Mouse (Mus musculus) limb, embryonic 12.5 days (tissue): ENCODE data around the gene Eif2s1. TPM values are rescaled to one million over a fixed set of nuclear protein-coding genes. Genes with fewer than 3 reads are reported as not detected.

Source experiments
- ATAC-seq: fragments of 200-750 bp; cut with Nextera tagmentation; 2 replicates; pipeline ENCODE4 v1.8.0; 2017; ENCODE audit warnings: low read depth, moderate TSS enrichment; ENCODE audit not compliant: insufficient number of reproducible peaks, insufficient read depth, low FRiP score, low TSS enrichment
- H3K27ac ChIP-seq: fragments of 300-500 bp; sonication (generic); 2 replicates; pipeline ENCODE4 v1.5.1; 2016; ENCODE audit warnings: mild to moderate bottlenecking, moderate library complexity
- H3K27me3 ChIP-seq: fragments of 300-500 bp; sonication (generic); 2 replicates; pipeline ENCODE4 v1.6.1; 2016; ENCODE audit warnings: mild to moderate bottlenecking, moderate library complexity
- H3K36me3 ChIP-seq: fragments of 300-500 bp; sonication (generic); 2 replicates; pipeline ENCODE4 v1.6.1; 2016; ENCODE audit warnings: mild to moderate bottlenecking, moderate library complexity
- H3K4me1 ChIP-seq: fragments of 300-500 bp; sonication (generic); replicated peaks from 2 replicates; pipeline ENCODE4 v1.6.1; 2016
- H3K4me2 ChIP-seq: fragments of 300-500 bp; sonication (generic); 2 replicates; pipeline ENCODE4 v1.6.1; 2016; ENCODE audit warnings: mild to moderate bottlenecking, moderate library complexity
- H3K4me3 ChIP-seq: fragments of 300-500 bp; sonication (generic); replicated peaks from 2 replicates; pipeline ENCODE4 v1.5.1; 2016; ENCODE audit warnings: mild to moderate bottlenecking
- H3K9ac ChIP-seq: fragments of 300-500 bp; sonication (generic); replicated peaks from 2 replicates; pipeline ENCODE4 v1.6.1; 2016; ENCODE audit warnings: mild to moderate bottlenecking, moderate library complexity
- H3K9me3 ChIP-seq: fragments of 300-500 bp; sonication (generic); 2 replicates; pipeline ENCODE4 v1.6.1; 2016; ENCODE audit warnings: mild to moderate bottlenecking, moderate library complexity
- WGBS: fragments of 180-500 bp; shearing (Covaris S2); methylation state at CpG from one replicate; pipeline ENCODE4 v1.1.7; 2016; 5-methylcytosine and 5-hydroxymethylcytosine counted together
- polyA plus RNA-seq: library from polyadenylated mRNA; unstranded; fragments of >200 nt; fragmentation: Nextera tagmentation; extraction: Ambion mirVana; gene quantifications from 2 replicates; pipeline ENCODE4 v1.2.1, GENCODE M21; 2016

The Eif2s1 gene
- polyA plus RNA-seq, 1 experiment from 2014 or later = 213 TPM

DNA sequence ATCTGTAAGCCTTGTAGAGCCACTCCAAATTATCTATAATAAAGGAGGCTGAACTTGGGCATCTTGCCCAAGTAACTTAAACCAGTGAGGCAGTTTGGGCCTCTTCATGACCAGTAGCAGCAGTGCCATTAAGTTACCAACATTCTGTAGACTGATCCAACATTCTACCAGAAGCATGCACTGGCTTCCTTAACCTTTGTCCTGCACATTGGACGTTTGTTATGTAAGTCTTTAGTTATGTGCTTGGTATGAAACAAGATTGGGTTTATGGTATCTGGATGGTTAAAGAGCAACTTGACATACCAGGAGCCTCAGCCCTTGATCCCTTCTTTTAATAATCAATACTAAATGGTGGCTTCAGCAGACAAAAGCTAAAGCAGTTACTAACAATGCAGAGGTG is 28.4 kb downstream of the Eif2s1 start:
- Histone ChIP-seq H3K9ac (no peak overlapping the region), H3K27ac (no peak overlapping the region), H3K4me1 (no peaks in the 10 kb centered on the region), H3K36me3 (peaks cover 35% of the 10 kb centered on the region), H3K4me3 (no peak overlapping the region), H3K9me3 (peaks cover 5% of the 10 kb centered on the region), H3K27me3 (no peaks in the 10 kb centered on the region), H3K4me2 (no peak overlapping the region)
- no peak for ATAC-seq
- 76% methylated on average over 1 of the region's 1 CpGs for WGBS

DNA sequence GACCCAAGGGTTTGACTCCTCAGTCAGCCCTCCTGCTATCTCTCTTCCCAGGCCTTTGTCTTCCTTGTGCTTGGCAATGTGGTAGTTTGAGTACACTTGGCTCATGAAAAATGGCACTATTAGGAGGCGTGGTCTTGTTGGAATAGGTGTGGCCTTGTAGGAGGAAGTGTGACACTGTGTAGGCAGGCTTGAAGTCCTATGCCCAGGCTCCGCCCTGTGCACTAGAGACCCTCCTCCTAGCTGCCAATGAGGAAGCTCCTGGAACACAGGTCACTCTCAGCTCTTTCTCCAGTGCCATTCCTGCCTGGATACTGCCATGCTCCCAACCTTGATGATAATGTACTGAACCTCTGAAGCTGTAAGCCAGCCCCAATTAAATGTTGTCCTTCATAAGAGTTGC is 29.5 kb downstream of the Eif2s1 start:
- no peak for ATAC-seq
- Histone ChIP-seq H3K9ac (no peak overlapping the region), H3K9me3 (peaks cover 5% of the 10 kb centered on the region), H3K4me3 (no peak overlapping the region), H3K27me3 (no peaks in the 10 kb centered on the region), H3K36me3 (peaks cover 24% of the 10 kb centered on the region), H3K4me2 (no peak overlapping the region), H3K4me1 (no peaks in the 10 kb centered on the region), H3K27ac (no peak overlapping the region)
- WGBS = 89% methylated on average over 2 of the region's 2 CpGs

DNA sequence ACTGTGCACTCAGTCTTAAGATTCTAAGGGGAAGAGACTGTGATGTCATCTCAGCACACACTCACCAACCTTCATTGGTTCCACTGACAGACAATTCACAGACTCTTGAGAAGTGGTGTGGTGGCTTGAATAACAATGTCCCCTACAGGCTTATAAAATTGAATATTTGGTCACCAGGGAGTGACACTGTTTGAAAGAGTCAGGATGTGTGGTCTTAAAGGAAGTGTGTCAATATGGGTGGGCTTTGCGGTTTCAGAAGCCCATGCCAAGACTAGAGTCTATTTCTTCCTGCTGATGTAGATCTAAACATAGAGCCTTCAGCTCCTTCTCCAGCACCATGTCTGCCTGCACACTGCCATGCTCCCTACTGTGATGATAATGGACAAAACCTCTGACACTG is 36.2 kb downstream of the Eif2s1 start:
- WGBS = 88% methylated on average over 1 of the region's 1 CpGs
- Histone ChIP-seq H3K9ac (no peak overlapping the region), H3K4me3 (no peak overlapping the region), H3K4me2 (no peak overlapping the region), H3K36me3 (no peaks in the 10 kb centered on the region), H3K27me3 (no peaks in the 10 kb centered on the region), H3K4me1 (no peaks in the 10 kb centered on the region), H3K9me3 (no peaks in the 10 kb centered on the region), H3K27ac (no peak overlapping the region)
- no peak for ATAC-seq

DNA sequence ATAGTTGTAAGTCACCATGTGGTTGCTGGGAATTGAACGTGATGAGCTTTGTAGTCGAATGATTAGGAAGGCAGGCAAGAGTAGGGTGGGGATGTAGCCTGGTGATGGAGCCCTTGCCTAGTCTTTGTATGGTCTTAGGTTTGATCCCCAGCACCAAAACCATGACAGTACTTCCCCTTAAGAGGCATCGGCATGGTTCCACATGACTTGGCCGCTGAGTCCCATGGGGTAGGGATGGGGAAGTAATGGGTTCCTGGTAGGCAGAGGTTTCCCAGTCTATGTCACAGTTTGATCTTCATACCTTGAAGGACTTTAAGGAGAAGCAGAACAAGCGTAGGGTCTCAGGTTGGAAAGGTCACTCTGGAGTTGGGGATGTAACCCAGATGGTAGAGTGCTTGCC is 39.8 kb downstream of the Eif2s1 start:
- H3K4me1 ChIP-seq = 0 out of 2 replicates have a peak, but pooled peaks cover 2% of the 10 kb centered on the region
- H3K4me2 ChIP-seq = no peak overlapping the region
- 86% methylated on average over 5 of the region's 5 CpGs for WGBS
- no peak for ATAC-seq
- peaks cover 16% of the 10 kb centered on the region; the same call in 1 of the 2 replicates for H3K27me3 ChIP-seq
- H3K27ac ChIP-seq = no peak overlapping the region
- H3K9me3 ChIP-seq = no peaks in the 10 kb centered on the region
- no peak overlapping the region for H3K4me3 ChIP-seq
- H3K36me3 ChIP-seq = no peaks in the 10 kb centered on the region
- H3K9ac ChIP-seq = no peak overlapping the region

DNA sequence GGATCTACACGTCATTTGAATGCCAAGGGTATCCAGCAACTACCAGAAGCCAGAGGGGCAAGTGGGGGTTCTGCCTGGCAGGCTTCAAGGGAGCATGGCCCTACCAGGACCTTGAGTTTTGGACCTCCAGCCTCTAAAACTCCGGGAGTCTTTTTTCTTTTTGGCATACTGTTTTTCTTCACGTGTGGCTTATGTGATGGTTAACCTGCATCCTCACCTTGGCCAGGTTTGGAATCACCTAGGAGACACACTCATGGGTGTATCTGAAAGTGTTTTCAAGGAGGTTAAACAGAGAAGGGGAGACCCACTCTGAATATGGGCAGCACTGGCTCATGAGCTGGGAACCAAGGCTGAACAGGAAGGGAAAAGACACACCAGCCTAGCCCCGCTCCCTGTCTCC is 41.7 kb downstream of the Eif2s1 start:
- H3K9ac ChIP-seq = no peak overlapping the region
- no peak overlapping the region for H3K4me2 ChIP-seq
- H3K27me3 ChIP-seq = peaks cover 34% of the 10 kb centered on the region
- WGBS = 80% methylated on average over 4 of the region's 4 CpGs
- H3K27ac ChIP-seq = no peak overlapping the region
- H3K4me3 ChIP-seq = no peak overlapping the region
- H3K4me1 ChIP-seq = peaks cover 7% of the 10 kb centered on the region
- no peaks in the 10 kb centered on the region for H3K9me3 ChIP-seq
- no peaks in the 10 kb centered on the region for H3K36me3 ChIP-seq
- ATAC-seq = no peak

DNA sequence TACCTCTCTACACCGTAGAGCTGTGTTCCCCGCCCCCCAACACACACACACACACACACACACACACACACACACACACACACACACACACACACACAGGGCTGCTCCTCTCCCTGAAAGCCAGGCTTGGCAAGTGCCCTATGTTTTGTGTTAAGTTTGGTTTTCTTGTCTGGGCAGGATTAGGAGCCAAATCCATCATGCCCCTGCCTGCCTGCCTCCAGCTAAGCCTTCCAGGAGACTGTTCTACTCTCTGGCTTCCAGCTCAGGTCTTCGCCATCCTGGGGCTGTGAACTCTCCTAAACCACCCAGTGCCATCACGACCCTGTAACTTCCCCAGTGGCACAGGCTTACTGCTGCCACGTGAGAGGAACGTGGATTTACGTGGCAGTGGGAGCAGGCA is 42.9 kb downstream of the Eif2s1 start:
- Histone ChIP-seq H3K4me1 (peaks cover 7% of the 10 kb centered on the region), H3K9me3 (no peaks in the 10 kb centered on the region), H3K27ac (no peak overlapping the region), H3K9ac (no peak overlapping the region), H3K27me3 (peaks cover 44% of the 10 kb centered on the region), H3K4me3 (no peak overlapping the region), H3K36me3 (no peaks in the 10 kb centered on the region), H3K4me2 (no peak overlapping the region)
- ATAC-seq = no peak
- 78% methylated on average over 6 of the region's 7 CpGs for WGBS

DNA sequence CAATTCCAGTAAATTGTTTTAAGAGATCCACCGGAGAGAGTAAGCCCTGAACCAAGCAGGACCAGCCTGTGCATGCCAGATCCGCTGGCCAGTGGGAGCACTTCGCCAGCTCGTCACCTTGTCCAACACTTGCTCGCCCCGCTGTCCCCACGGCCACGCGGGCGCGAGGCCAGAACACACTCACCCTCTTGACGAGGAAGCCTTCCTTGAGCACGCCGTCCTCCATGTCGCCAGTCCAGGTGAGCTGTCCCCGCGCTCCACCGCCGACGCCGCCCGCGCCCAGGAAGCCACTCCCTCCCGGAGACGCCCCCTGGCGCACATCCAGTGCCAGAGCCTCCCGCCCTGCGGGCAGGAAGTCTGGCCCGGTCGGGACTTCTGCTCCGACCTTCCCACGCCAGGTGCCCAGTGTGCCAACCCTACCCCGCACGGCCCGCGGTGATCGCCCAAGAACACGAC is 45.1 kb downstream of the Eif2s1 start, which contains the start of gene Plek2:
Gene Plek2, minus strand, starts transcription at position 258 of the 456 bp plus-strand sequence.
- no peaks in the 10 kb centered on the region for H3K9me3 ChIP-seq
- WGBS = 1% methylated on average over 38 of the region's 38 CpGs
- ATAC-seq = 0 out of 2 replicates have a peak, but pooled peaks have one; percentile 18

DNA sequence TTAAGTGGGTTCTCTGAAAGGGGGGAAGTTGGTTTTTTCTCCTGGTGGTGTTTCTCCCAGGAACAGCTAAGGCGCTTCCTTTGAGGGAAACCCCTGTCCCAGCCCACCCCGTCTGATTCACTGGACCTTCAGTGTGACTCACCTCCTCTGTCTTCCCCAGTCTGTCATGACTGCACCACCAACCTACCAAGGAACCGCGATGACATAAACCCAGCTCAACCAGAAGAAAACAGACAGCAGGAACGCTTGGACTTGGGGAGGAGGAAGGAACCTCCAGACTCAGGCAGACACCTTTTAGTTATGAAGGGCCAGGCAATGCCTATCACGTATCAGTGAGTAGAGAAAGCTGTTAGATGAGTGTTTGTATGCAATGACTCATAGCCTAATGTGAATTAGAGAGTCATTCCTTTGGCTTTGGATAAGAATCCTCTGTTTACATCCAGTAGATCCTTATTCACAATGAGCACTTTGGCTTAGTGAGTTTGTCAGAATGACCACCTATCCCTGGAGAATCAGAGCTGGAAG is 46.5 kb downstream of the Eif2s1 start:
- no peak for ATAC-seq
- H3K4me2 ChIP-seq = no peak overlapping the region
- H3K27ac ChIP-seq = no peak overlapping the region
- H3K4me3 ChIP-seq = no peak overlapping the region
- H3K36me3 ChIP-seq = no peaks in the 10 kb centered on the region
- H3K27me3 ChIP-seq = peaks cover 79% of the 10 kb centered on the region
- H3K9me3 ChIP-seq = no peaks in the 10 kb centered on the region
- no peak overlapping the region for H3K9ac ChIP-seq
- WGBS = 84% methylated on average over 6 of the region's 6 CpGs
- peaks cover 19% of the 10 kb centered on the region for H3K4me1 ChIP-seq

More for the DNA sequence above, 45.1 kb downstream of the Eif2s1 start, which contains the start of gene Plek2:
- H3K4me1 ChIP-seq = peaks cover 17% of the 10 kb centered on the region
- H3K36me3 ChIP-seq = no peaks in the 10 kb centered on the region
- no peak within 1 kb of the TSS for H3K27ac ChIP-seq
- peak within 1 kb of the TSS; percentile 55 for H3K9ac ChIP-seq
- H3K4me3 ChIP-seq = peak within 1 kb of the TSS; percentile 46
- peaks cover 66% of the 10 kb centered on the region for H3K27me3 ChIP-seq
- peak within 1 kb of the TSS; percentile 92 for H3K4me2 ChIP-seq

DNA sequence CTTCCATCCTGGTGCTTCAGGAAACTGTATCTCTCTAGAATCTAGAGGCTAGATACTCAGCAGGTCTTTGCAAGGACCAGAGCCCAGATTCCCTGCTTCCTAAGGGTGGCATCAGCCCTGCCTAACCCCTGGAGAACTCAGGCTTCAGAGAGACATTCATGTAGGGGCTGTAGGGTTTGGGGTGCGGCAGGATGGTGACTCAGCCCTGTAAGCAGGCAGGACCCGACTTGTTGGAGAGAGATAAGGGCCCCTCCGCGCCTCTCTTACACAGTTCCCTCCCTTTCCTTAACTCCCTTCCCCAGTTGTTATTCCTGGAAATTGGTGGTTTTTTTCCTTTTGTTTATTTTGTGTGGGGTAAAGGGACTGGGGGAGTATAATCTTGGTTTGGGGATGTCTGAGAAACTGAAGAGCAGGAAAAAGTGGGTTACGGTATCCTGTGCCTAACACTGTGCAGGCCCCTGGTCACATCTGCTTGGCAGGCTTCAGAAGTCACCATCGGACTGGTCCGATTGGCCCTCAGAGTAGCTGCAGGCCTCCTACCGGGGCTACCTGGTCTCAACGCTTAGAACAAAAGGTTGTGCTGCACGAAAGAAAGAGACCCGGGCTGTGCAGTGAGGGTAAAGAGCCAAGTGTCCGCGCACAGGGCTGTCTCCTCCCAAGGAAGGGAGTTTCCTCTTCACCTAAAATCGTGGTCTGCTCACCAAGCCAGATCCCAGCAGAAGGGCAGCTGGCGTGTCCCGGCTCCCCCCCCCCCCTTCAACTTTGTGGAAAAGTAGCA is 49.3 kb downstream of the Eif2s1 start:
- H3K9me3 ChIP-seq = no peaks in the 10 kb centered on the region
- no peak overlapping the region; the same call in 1 of the 2 replicates for H3K9ac ChIP-seq
- H3K4me3 ChIP-seq = peak overlapping the region; percentile 42
- peak overlapping the region; percentile 77 for H3K4me2 ChIP-seq
- no peak overlapping the region for H3K27ac ChIP-seq
- peak; percentile 18; the same call in 1 of the 2 replicates for ATAC-seq
- 7% methylated on average over 16 of the region's 16 CpGs for WGBS
- no peaks in the 10 kb centered on the region for H3K36me3 ChIP-seq
- peaks cover 83% of the 10 kb centered on the region for H3K27me3 ChIP-seq
- peaks cover 19% of the 10 kb centered on the region for H3K4me1 ChIP-seq

DNA sequence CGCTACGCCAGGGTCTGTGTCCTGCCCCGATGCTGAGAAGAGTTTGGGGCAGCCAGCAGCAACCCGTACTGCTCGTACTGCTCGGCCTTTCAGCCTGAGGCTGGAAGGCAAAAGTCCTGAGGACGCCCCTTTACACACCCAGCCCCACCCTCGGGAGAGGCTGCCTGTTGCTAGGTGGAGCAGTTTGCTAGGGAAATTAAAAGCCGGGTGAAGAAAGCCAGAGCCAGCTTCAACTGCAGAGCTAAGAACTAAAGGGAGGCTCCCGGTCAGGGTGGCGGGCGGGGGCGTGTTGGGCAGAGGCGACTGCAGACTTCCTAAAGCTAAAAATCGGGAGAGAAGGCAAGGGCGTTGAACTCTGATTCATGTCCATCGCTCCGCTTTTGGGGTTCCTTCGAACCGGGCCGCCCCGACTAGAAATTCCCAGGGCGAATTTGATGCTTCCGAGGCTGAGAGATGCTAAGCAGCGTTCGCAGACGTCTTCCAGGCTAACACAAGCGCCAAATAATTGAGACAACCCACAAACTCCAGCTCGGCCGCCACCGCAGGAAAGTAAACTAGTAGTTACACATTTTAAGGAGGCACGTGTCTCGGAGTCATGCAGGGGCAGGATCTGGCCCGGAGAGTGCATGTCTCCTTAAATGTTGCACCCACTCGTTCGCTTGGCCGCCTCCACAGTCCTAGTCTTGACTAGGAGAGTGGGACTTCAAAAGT is 50.2 kb downstream of the Eif2s1 start:
- ATAC-seq = peak; percentile 42; the same call in 1 of the 2 replicates
- Histone ChIP-seq H3K27me3 (peaks cover 73% of the 10 kb centered on the region), H3K4me1 (peaks cover 15% of the 10 kb centered on the region), H3K4me3 (peak overlapping the region; percentile 42), H3K9me3 (no peaks in the 10 kb centered on the region), H3K4me2 (peak overlapping the region; percentile 77), H3K27ac (no peak overlapping the region), H3K36me3 (no peaks in the 10 kb centered on the region), H3K9ac (peak overlapping the region; percentile 51)
- WGBS = under 1% methylated on average over 37 of the region's 37 CpGs

DNA sequence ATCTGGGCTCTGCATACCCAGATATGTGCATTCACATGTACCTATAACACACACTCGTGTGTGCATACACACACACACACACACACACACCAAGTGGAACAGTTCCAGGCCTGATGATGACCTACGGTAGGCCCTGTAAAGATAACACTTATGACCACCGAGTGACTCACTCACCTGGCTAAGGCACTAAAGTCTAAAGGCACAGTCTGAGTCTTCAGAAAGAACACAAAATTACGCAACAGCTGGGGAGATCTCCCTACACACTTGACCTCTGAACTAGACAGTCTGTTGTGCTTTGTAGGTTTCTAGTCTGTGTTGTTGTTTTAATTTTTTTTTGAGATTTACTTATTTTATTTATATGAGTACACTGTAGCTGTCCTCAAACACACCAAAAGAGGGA is 52.8 kb downstream of the Eif2s1 start:
- H3K27ac ChIP-seq = no peak overlapping the region
- no peak overlapping the region for H3K4me3 ChIP-seq
- no peak overlapping the region for H3K4me2 ChIP-seq
- H3K27me3 ChIP-seq = peaks cover 49% of the 10 kb centered on the region
- no peak overlapping the region for H3K9ac ChIP-seq
- no peaks in the 10 kb centered on the region for H3K36me3 ChIP-seq
- 85% methylated on average over 4 of the region's 4 CpGs for WGBS
- H3K9me3 ChIP-seq = no peaks in the 10 kb centered on the region
- H3K4me1 ChIP-seq = peaks cover 16% of the 10 kb centered on the region
- ATAC-seq = no peak
